Comparison of ENCODE assay signal across 8 mouse cellular contexts in genomic region chr8:83996567-83997505, GRCm38 (mm10). TPM values are rescaled to one million over a fixed set of nuclear protein-coding genes. Genes with fewer than 3 reads are reported as not detected.
DNase-seq lines count a peak whose midpoint lies in the region; ATAC-seq and TF ChIP-seq lines count a peak whose summit lies in the region.

No protein-coding gene starts in this region.

- H3K27ac ChIP-seq in embryonic fibroblast, embryonic 13.5 days (ENCODE audit: insufficient read depth, low read length), result peak overlapping the region; percentile 95
- peak overlapping the region; percentile 97 for H3K27ac ChIP-seq in heart, embryonic 11.5 days (ENCODE audit: low read depth, low read length)
- peak overlapping the region; percentile 97 for H3K27ac ChIP-seq in kidney, embryonic 15.5 days
- peak overlapping the region; percentile 92 for H3K27ac ChIP-seq in liver, embryonic 13.5 days

- peak overlapping the region; percentile 93 for H3K4me2 ChIP-seq in heart, embryonic 11.5 days
- peak overlapping the region; percentile 92 for H3K4me2 ChIP-seq in kidney, embryonic 15.5 days
- peak overlapping the region; percentile 97 for H3K4me2 ChIP-seq in liver, embryonic 13.5 days

- H3K9ac ChIP-seq in heart, embryonic 11.5 days (ENCODE audit: low read depth, low read length), result peak overlapping the region; percentile 90
- peak overlapping the region; percentile 76 for H3K9ac ChIP-seq in kidney, embryonic 15.5 days
- H3K9ac ChIP-seq in liver, embryonic 13.5 days, result peak overlapping the region; percentile 91

- WGBS in heart, embryonic 11.5 days (ENCODE audit: insufficient replicate concordance), result 1% methylated on average over 45 of the region's 103 CpGs
- under 1% methylated on average over 67 of the region's 103 CpGs for WGBS in kidney, embryonic 15.5 days
- whole genome bisulfite sequencing in liver, embryonic 13.5 days (ENCODE audit: insufficient replicate concordance), result under 1% methylated on average over 75 of the region's 103 CpGs

- DNase-seq in CD4-positive, CD25-positive, alpha-beta regulatory T cell, adult 2 months (ENCODE audit: low read depth, low spot score), result peak; percentile 87
- DNase-seq in brain, embryonic 14.5 days (ENCODE audit: low read depth), result peak; percentile 94
- peak; percentile 80 for DNase-seq in liver, embryonic 13.5 days
- DNase-seq in natural killer cell, adult 2 months (ENCODE audit: low spot score in 2 of 2), result peak; percentile 41 to 61
- peak; percentile 84 for DNase-seq in splenic B cell, adult 2 months (ENCODE audit: low read depth, low spot score)

- H3K4me1 ChIP-seq in embryonic fibroblast, embryonic 13.5 days (ENCODE audit: control insufficient read depth, insufficient read depth, low read length), result peaks cover 3% of the 10 kb centered on the region; the same call in 1 of the 2 replicates
- peaks cover 21% of the 10 kb centered on the region for H3K4me1 ChIP-seq in heart, embryonic 11.5 days (ENCODE audit: control insufficient read depth, insufficient read depth, low read length)
- peaks cover 38% of the 10 kb centered on the region for H3K4me1 ChIP-seq in kidney, embryonic 15.5 days
- peaks cover 69% of the 10 kb centered on the region for H3K4me1 ChIP-seq in liver, embryonic 13.5 days (replicated peaks)

- peaks cover 5% of the 10 kb centered on the region for H3K36me3 ChIP-seq in heart, embryonic 11.5 days (ENCODE audit: control insufficient read depth, insufficient read depth, low read length)
- H3K36me3 ChIP-seq in kidney, embryonic 15.5 days, result peaks cover 55% of the 10 kb centered on the region
- peaks cover 43% of the 10 kb centered on the region for H3K36me3 ChIP-seq in liver, embryonic 13.5 days
- H3K36me3 ChIP-seq in splenic B cell, adult 2 months (ENCODE audit: control insufficient read depth, insufficient read depth, low read length, poor library complexity, severe bottlenecking), result no peaks in the 10 kb centered on the region; the same call in 1 of the 2 replicates

- peaks cover 9% of the 10 kb centered on the region for H3K27me3 ChIP-seq in heart, embryonic 11.5 days (ENCODE audit: control insufficient read depth, insufficient read depth, low read length)
- H3K27me3 ChIP-seq in kidney, embryonic 15.5 days, result peaks cover 6% of the 10 kb centered on the region; the same call in 1 of the 2 replicates
- no peaks in the 10 kb centered on the region for H3K27me3 ChIP-seq in liver, embryonic 13.5 days
- no peaks in the 10 kb centered on the region for H3K27me3 ChIP-seq in splenic B cell, adult 2 months (ENCODE audit: control insufficient read depth, insufficient read depth, low read length, poor library complexity, severe bottlenecking)

- no peaks in the 10 kb centered on the region for H3K9me3 ChIP-seq in heart, embryonic 11.5 days (replicated peaks; ENCODE audit: control insufficient read depth, low read length)
- H3K9me3 ChIP-seq in kidney, embryonic 15.5 days (replicated peaks), result no peaks in the 10 kb centered on the region
- H3K9me3 ChIP-seq in liver, embryonic 13.5 days (replicated peaks), result no peaks in the 10 kb centered on the region

- peak; percentile 81 for ATAC-seq in heart, embryonic 11.5 days (replicated peaks; ENCODE audit: insufficient number of reproducible peaks, low FRiP score, low TSS enrichment)
- ATAC-seq in kidney, embryonic 15.5 days (replicated peaks; ENCODE audit: low FRiP score), result peak; percentile 87
- peak; percentile 85 for ATAC-seq in liver, embryonic 13.5 days (ENCODE audit: low read depth)

- H3K4me3 ChIP-seq in embryonic fibroblast, embryonic 13.5 days (ENCODE audit: insufficient read depth, low read length), result peak overlapping the region; percentile 68
- peak overlapping the region; percentile 83 for H3K4me3 ChIP-seq in heart, embryonic 11.5 days (ENCODE audit: low read depth, low read length)
- H3K4me3 ChIP-seq in kidney, embryonic 15.5 days (replicated peaks), result peak overlapping the region; percentile 71
- H3K4me3 ChIP-seq in liver, embryonic 13.5 days (replicated peaks), result peak overlapping the region; percentile 88

- peak; percentile 37; the same call in 1 of the 2 replicates for TF ChIP-seq POLR2A in brain, embryonic 14.5 days (IDR thresholded peaks at IDR 0.05; ENCODE audit: borderline replicate concordance, extremely low read depth, insufficient read depth, insufficient read length, poor library complexity, severe bottlenecking)
- peak; percentile 92 for TF ChIP-seq POLR2A in embryonic fibroblast, embryonic 13.5 days (IDR thresholded peaks at IDR 0.05; ENCODE audit: low read depth, low read length)

- no peak for TF ChIP-seq CTCF in brain, embryonic 14.5 days (IDR thresholded peaks at IDR 0.05; ENCODE audit: borderline replicate concordance, extremely low read depth, insufficient read depth, insufficient read length)
- no peak for TF ChIP-seq CTCF in embryonic fibroblast, embryonic 13.5 days (IDR thresholded peaks at IDR 0.05; ENCODE audit: borderline replicate concordance, insufficient read depth, low read length)

RNA-seq across cellular contexts. Expression of gene Samd1, which starts 0.6 kb away (rescaled TPM):
- polyA plus RNA-seq in brain, embryonic 14.5 days (2012; rRNA removed), result 87.5 and 93.8 TPM in 2 replicates
- polyA plus RNA-seq in embryonic fibroblast, embryonic 13.5 days (2011; ENCODE audit: insufficient read length, low read depth, missing spikeins), result 38.1 and 47.9 TPM in 2 replicates
- polyA plus RNA-seq in heart, embryonic 11.5 days (2014; fragmentation: Nextera tagmentation; extraction: Ambion mirVana), result 8.1 and 10.1 TPM in 2 replicates
- polyA plus RNA-seq in kidney, embryonic 15.5 days (2015; fragmentation: Nextera tagmentation; extraction: Ambion mirVana), result 11.0 and 11.5 TPM in 2 replicates
- polyA plus RNA-seq in liver, embryonic 13.5 days (2015; fragmentation: Nextera tagmentation; extraction: Ambion mirVana), result 5.8 and 6.9 TPM in 2 replicates

RNA-seq across cellular contexts. Expression of gene 1700067K01Rik, which starts 4.5 kb away (rescaled TPM):
- 0.27 and 0.37 TPM in 2 replicates for polyA plus RNA-seq in brain, embryonic 14.5 days (2012; rRNA removed)
- polyA plus RNA-seq in embryonic fibroblast, embryonic 13.5 days (2011; ENCODE audit: insufficient read length, low read depth, missing spikeins), result not detected in 2 replicates
- polyA plus RNA-seq in heart, embryonic 11.5 days (2014; fragmentation: Nextera tagmentation; extraction: Ambion mirVana), result 0.42 and 0.52 TPM in 2 replicates
- polyA plus RNA-seq in kidney, embryonic 15.5 days (2015; fragmentation: Nextera tagmentation; extraction: Ambion mirVana), result 1.2 and 1.3 TPM in 2 replicates
- 0.38 and 0.57 TPM in 2 replicates for polyA plus RNA-seq in liver, embryonic 13.5 days (2015; fragmentation: Nextera tagmentation; extraction: Ambion mirVana)

RNA-seq across cellular contexts. Expression of gene 2210011C24Rik, which starts 15.1 kb away (rescaled TPM):
- 0.07 and 0.35 TPM in 2 replicates for polyA plus RNA-seq in brain, embryonic 14.5 days (2012; rRNA removed)
- not detected in 2 replicates for polyA plus RNA-seq in embryonic fibroblast, embryonic 13.5 days (2011; ENCODE audit: insufficient read length, low read depth, missing spikeins)
- 0.11 TPM in 1 of 2 replicates, not detected in the other for polyA plus RNA-seq in heart, embryonic 11.5 days (2014; fragmentation: Nextera tagmentation; extraction: Ambion mirVana)
- polyA plus RNA-seq in kidney, embryonic 15.5 days (2015; fragmentation: Nextera tagmentation; extraction: Ambion mirVana), result 7.4 and 9.1 TPM in 2 replicates
- polyA plus RNA-seq in liver, embryonic 13.5 days (2015; fragmentation: Nextera tagmentation; extraction: Ambion mirVana), result not detected in 2 replicates

RNA-seq across cellular contexts. Expression of gene Prkaca, which starts 24.0 kb away (rescaled TPM):
- 121 and 143 TPM in 2 replicates for polyA plus RNA-seq in brain, embryonic 14.5 days (2012; rRNA removed)
- polyA plus RNA-seq in embryonic fibroblast, embryonic 13.5 days (2011; ENCODE audit: insufficient read length, low read depth, missing spikeins), result 104 and 122 TPM in 2 replicates
- polyA plus RNA-seq in heart, embryonic 11.5 days (2014; fragmentation: Nextera tagmentation; extraction: Ambion mirVana), result 136 and 139 TPM in 2 replicates
- polyA plus RNA-seq in kidney, embryonic 15.5 days (2015; fragmentation: Nextera tagmentation; extraction: Ambion mirVana), result 161 and 163 TPM in 2 replicates
- polyA plus RNA-seq in liver, embryonic 13.5 days (2015; fragmentation: Nextera tagmentation; extraction: Ambion mirVana), result 50.5 and 52.3 TPM in 2 replicates

RNA-seq across cellular contexts. Expression of gene Palm3, which starts 24.4 kb away (rescaled TPM):
- 1.3 and 3.7 TPM in 2 replicates for polyA plus RNA-seq in brain, embryonic 14.5 days (2012; rRNA removed)
- polyA plus RNA-seq in embryonic fibroblast, embryonic 13.5 days (2011; ENCODE audit: insufficient read length, low read depth, missing spikeins), result 0.73 and 0.91 TPM in 2 replicates
- 0.57 and 0.77 TPM in 2 replicates for polyA plus RNA-seq in heart, embryonic 11.5 days (2014; fragmentation: Nextera tagmentation; extraction: Ambion mirVana)
- 14.8 and 15.1 TPM in 2 replicates for polyA plus RNA-seq in kidney, embryonic 15.5 days (2015; fragmentation: Nextera tagmentation; extraction: Ambion mirVana)
- polyA plus RNA-seq in liver, embryonic 13.5 days (2015; fragmentation: Nextera tagmentation; extraction: Ambion mirVana), result 0.06 and 0.27 TPM in 2 replicates

Comparison
In these comparisons a context has a peak if more than half of its experiments do, and no peak if none do; other contexts are left out.
1. Peak in every context shown above with its lines: DNase-seq, ATAC-seq, H3K4me3 ChIP-seq and H3K27ac ChIP-seq.